Mouse (Mus musculus) heart, embryonic 10.5 days (tissue): Measurements from ENCODE around the gene Ddr2. TPM values are rescaled to one million over a fixed set of nuclear protein-coding genes. Genes with fewer than 3 reads are reported as not detected.
"Not testable (repeated sequence)": the region's sequence is repeated elsewhere in the genome, so short reads cannot be mapped to it uniquely, and the experiment has no call there.

Source experiments
- DNase-seq: peaks from one replicate; pipeline ENCODE4 v3.0.0-alpha.2; 2017; ENCODE audit warnings: low spot score
- H3K27ac ChIP-seq: fragments of 300-500 bp; sonication (generic); 2 replicates; pipeline ENCODE4 v1.5.1; 2016; ENCODE audit warnings: mild to moderate bottlenecking
- H3K27me3 ChIP-seq: fragments of 300-500 bp; sonication (generic); 2 replicates; pipeline ENCODE4 v1.6.1; 2016; ENCODE audit warnings: mild to moderate bottlenecking; ENCODE audit not compliant: poor library complexity, insufficient read depth, severe bottlenecking
- H3K36me3 ChIP-seq: fragments of 300-500 bp; sonication (generic); 2 replicates; pipeline ENCODE4 v1.6.1; 2016; ENCODE audit warnings: mild to moderate bottlenecking, moderate library complexity
- H3K4me1 ChIP-seq: fragments of 300-500 bp; sonication (generic); 2 replicates; pipeline ENCODE4 v1.6.1; 2016; ENCODE audit warnings: mild to moderate bottlenecking
- H3K4me3 ChIP-seq: fragments of 300-500 bp; sonication (generic); 2 replicates; pipeline ENCODE4 v1.5.1; 2016; ENCODE audit warnings: mild to moderate bottlenecking, moderate library complexity
- H3K9me3 ChIP-seq: fragments of 300-500 bp; sonication (generic); 2 replicates; pipeline ENCODE4 v1.6.1; 2016; ENCODE audit warnings: mild to moderate bottlenecking, moderate library complexity
- WGBS: fragments of 180-500 bp; shearing (Covaris S2); methylation state at CpG from one replicate; pipeline ENCODE4 v1.1.7; 2016; 5-methylcytosine and 5-hydroxymethylcytosine counted together
- polyA plus RNA-seq: library from polyadenylated mRNA; unstranded; fragments of >200 nt; fragmentation: Nextera tagmentation; extraction: Ambion mirVana; gene quantifications from 2 replicates; pipeline ENCODE4 v1.2.1, GENCODE M21; 2016

The Ddr2 gene
- polyA plus RNA-seq, 1 experiment from 2014 or later = 21.0 TPM

DNA sequence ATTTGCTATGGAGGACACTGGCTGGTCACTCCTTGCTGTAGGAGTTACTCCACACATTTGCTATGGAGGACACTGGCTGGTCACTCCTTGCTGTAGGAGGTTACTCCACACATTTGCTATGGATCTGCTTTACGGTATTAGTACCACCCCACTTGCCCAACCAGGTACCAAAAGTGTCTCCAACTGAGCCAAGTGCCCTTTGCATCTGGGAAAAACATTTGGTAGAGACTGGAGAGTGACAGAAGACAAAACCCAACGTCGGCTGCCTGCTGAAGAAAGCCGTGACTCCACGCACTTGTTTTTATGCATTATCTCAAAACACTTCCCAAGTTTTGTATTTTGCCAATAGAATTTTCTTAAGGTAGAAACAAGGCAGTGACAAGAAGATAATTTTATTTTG lies 31.1 kb upstream of the Ddr2 start:
- H3K4me3 ChIP-seq = no peak overlapping the region
- no peaks in the 10 kb centered on the region for H3K27me3 ChIP-seq
- H3K36me3 ChIP-seq = peaks cover 32% of the 10 kb centered on the region
- no peaks in the 10 kb centered on the region for H3K9me3 ChIP-seq
- no peak overlapping the region for H3K27ac ChIP-seq
- no peak for DNase-seq
- 0 out of 2 replicates have a peak, but pooled peaks cover 1% of the 10 kb centered on the region for H3K4me1 ChIP-seq
- 91% methylated on average over 5 of the region's 5 CpGs for WGBS

DNA sequence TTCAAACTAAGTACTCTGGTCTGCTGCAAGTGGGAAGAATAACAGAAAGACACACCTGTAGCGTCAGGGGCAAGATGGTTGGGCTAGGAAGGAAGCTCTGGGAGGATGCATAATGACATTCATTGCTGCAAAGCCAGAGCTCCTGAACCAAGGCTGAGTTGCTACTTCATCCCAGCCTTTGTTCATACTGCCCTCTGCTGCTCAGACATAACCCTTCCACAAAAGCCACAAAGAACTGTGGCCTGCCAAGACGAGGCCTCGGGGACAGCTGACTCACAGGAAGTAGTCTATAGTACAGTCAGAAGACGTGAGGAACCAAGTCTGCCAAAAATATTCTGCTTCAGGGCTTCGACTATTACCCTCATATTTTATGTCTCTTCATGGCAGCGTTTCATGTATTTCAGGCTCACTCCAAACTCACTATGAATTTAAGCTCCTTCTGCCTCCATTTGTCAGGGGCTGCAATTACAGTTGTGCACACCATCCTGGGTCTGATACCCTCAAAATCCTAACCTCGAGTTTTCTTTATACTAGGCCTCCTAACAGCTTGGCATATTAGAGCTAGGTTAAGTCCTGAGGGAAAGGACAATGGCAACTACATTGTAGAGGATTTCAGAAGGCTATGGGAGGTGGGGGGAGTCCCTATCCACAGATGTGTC lies 25.9 kb upstream of the Ddr2 start:
- Histone ChIP-seq H3K36me3 (peaks cover 6% of the 10 kb centered on the region; the same call in 1 of the 2 replicates), H3K4me1 (0 out of 2 replicates have a peak, but pooled peaks cover 3% of the 10 kb centered on the region), H3K4me3 (no peak overlapping the region), H3K27ac (peak overlapping the region; percentile 22; the same call in 1 of the 2 replicates), H3K27me3 (no peaks in the 10 kb centered on the region), H3K9me3 (no peaks in the 10 kb centered on the region)
- DNase-seq = peak; percentile 88
- 19% methylated on average over 7 of the region's 7 CpGs for WGBS

DNA sequence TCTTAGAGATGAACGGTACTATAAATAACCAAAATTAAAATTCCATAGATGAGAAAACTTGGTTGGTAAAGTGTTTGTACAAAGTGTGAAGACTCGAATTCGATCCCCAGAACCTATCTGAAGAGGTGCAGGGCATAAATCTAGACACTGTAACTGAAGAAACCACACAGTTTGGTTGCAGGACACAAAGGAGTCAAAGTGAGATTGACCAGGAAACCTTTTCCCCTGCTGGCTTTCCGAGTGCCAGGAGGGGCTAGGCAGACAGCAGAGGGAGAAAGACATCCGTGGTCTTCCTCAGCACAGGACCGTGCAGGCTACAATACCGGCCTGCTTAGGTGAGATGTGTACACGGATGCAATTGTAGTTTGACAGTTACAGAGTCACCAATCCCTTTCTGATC lies 23.7 kb upstream of the Ddr2 start:
- Histone ChIP-seq H3K27me3 (no peaks in the 10 kb centered on the region), H3K4me3 (no peak overlapping the region), H3K27ac (no peak overlapping the region), H3K4me1 (0 out of 2 replicates have a peak, but pooled peaks cover 3% of the 10 kb centered on the region), H3K9me3 (no peaks in the 10 kb centered on the region), H3K36me3 (no peaks in the 10 kb centered on the region)
- DNase-seq = no peak
- 79% methylated on average over 8 of the region's 8 CpGs for WGBS

DNA sequence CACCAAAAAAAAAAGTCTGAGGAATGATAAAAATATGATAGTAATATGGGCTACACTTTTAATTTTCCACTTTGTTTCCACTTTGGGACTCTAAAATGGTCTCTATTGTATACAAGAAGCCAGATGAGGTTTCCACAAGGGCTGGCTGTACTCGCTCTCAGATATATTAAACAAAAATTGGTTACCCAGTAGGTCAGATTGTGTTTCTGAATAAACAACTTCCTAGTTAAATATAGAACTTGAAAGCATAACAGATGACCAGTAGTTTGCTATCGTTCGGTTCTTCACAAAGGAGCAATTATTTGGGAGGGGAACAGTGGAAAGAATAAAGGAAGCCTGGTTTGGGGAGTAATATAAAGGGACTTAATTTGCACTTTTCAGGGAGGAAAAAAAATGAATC lies 20.4 kb upstream of the Ddr2 start:
- H3K4me1 ChIP-seq = no peaks in the 10 kb centered on the region
- no peaks in the 10 kb centered on the region for H3K9me3 ChIP-seq
- DNase-seq = no peak
- H3K27me3 ChIP-seq = no peaks in the 10 kb centered on the region
- no peaks in the 10 kb centered on the region for H3K36me3 ChIP-seq
- no peak overlapping the region for H3K27ac ChIP-seq
- no peak overlapping the region for H3K4me3 ChIP-seq
- WGBS = 86% methylated on average over 3 of the region's 3 CpGs

DNA sequence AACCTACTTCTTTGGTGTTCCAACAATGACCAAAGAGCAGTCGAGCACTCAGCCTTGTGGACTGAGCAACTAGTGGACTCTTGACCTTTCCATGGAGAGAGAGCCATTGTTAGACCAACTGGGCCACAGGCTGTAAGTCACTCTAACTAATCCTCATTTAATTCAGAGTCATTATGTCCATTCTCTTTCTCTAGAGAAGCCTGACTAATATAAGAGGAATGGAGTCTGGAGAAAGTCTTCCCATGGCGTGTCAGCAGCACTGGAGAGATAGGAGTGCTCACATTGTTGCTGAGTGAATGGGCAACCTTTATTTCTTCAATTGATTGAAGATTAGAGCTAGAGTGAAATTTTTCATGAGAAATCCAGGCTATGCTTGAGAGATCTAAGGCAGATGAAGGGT lies 14.1 kb upstream of the Ddr2 start:
- DNase-seq = no peak
- H3K27me3 ChIP-seq = no peaks in the 10 kb centered on the region
- WGBS = 77% methylated on average over 2 of the region's 2 CpGs
- no peaks in the 10 kb centered on the region for H3K4me1 ChIP-seq
- H3K4me3 ChIP-seq = no peak overlapping the region
- no peak overlapping the region for H3K27ac ChIP-seq
- H3K36me3 ChIP-seq = no peaks in the 10 kb centered on the region
- no peaks in the 10 kb centered on the region for H3K9me3 ChIP-seq

DNA sequence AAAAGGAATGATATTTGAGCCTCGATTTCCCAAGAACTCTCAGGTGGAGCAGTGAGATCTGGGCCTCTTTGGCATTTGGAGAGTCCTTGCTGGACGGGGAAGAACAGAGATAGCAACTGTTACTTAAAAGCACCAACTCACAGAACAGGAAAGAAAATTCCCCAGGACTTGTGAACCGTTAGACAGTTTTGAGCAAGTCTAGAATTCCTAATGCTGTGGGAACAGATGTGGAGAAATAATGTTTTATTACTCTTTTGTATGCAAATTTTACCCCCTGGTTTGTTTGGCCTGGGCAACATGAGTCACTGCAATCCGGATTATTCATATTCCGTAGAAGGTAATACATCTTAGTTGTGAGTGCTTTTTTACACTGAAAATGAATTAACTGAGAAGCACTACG lies 3.1 kb upstream of the Ddr2 start:
- WGBS = 73% methylated on average over 6 of the region's 6 CpGs
- H3K36me3 ChIP-seq = no peaks in the 10 kb centered on the region
- DNase-seq = no peak

DNA sequence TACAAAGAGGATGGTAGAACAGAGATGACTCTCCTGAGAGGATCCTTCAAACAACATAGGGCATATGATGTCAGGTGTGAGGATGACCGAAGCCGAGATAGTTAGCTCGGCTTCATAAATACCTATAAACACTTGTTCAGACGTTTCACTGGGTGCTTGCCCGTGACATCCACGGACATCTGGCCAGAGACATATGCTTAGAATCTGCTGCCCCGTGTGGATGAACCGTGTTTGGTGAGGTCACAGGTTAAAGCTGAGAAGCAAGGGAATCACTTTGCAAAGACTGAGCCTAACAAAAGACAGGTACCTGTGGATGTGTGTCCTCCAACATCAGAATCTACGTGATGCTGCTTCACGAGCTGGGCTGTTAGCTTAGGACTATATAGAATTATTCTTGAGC lies 1.7 kb upstream of the Ddr2 start:
- no peak overlapping the region for H3K27ac ChIP-seq
- H3K9me3 ChIP-seq = no peaks in the 10 kb centered on the region
- 0 out of 2 replicates have a peak, but pooled peaks cover 8% of the 10 kb centered on the region for H3K4me1 ChIP-seq
- 92% methylated on average over 10 of the region's 10 CpGs for WGBS
- DNase-seq = no peak
- H3K27me3 ChIP-seq = no peaks in the 10 kb centered on the region
- no peaks in the 10 kb centered on the region for H3K36me3 ChIP-seq
- no peak overlapping the region for H3K4me3 ChIP-seq

More for the DNA sequence above, 3.1 kb upstream of the Ddr2 start:
- H3K27me3 ChIP-seq = no peaks in the 10 kb centered on the region
- no peak overlapping the region for H3K4me3 ChIP-seq
- H3K4me1 ChIP-seq = 0 out of 2 replicates have a peak, but pooled peaks cover 5% of the 10 kb centered on the region
- no peak overlapping the region for H3K27ac ChIP-seq
- no peaks in the 10 kb centered on the region for H3K9me3 ChIP-seq

DNA sequence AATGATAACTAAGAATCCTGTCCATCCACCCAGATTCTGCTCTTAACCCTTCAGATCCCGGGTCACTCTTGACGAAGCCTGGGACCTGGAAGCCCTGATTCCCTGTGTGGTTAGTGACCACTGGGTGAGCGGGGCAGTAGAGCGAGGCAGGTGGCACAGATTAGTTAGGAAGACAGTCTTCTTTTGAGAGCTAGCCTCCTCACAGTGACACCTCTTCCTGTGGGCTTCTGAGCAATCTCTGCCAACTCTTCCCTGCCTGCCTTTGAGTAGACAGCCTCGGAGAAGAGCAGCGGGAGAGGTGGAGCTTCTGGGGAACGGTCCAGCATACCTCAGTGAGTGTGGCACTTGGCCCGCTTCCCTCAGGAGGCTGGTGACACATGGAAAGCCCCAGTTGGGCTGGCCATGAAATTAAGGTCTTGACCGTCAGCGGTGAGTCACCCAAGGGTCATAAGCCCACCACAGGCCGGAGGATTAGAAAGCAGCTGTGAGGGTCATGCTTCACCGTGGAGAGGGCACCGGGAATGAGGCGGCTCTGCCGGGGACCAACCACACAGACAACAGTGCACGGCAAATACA lies 1.2 kb upstream of the Ddr2 start:
- no peak for DNase-seq
- Histone ChIP-seq H3K27me3 (no peaks in the 10 kb centered on the region), H3K4me1 (0 out of 2 replicates have a peak, but pooled peaks cover 8% of the 10 kb centered on the region), H3K27ac (0 out of 2 replicates have a peak overlapping the region, but pooled peaks have one; percentile 36), H3K36me3 (no peaks in the 10 kb centered on the region), H3K4me3 (no peak overlapping the region), H3K9me3 (no peaks in the 10 kb centered on the region)
- WGBS = 84% methylated on average over 16 of the region's 16 CpGs

DNA sequence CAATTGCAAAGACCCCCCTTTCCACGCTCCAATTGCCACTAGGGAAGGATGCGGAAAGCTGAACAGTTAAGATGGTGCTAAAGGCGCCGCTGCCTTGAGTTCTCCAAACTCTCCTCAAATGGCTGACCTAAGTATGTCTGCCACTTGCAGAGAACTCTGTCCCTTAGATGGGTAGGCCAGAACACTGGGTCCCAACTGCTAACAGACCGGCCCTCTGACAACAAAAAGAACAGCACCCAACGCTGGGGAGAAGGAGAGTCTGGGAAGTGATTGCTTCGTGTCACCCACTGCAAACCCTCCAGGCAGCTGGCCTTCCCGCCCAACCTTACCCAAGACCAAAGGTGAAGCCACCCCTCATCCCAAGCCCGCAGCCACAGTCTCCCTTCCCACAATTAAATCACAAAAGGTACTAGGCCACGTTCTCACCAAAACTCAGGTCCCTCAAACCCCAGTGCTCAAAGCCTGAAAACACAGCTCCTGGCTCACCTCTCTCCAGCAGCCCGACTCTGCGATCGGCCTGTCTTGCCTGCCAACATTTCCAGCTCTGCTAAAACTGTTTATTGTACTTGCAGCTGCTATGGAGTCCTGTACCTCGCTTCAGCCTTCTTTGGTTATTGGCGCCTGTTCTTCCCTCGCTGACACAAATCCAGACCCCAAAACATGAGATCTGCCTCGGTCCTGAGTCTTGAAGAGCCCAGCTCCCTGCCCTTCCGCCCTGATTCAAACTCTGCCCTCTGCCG lies 616 bp downstream of the Ddr2 start:
- peak overlapping the region; percentile 41 for H3K4me3 ChIP-seq
- no peaks in the 10 kb centered on the region for H3K9me3 ChIP-seq
- no peaks in the 10 kb centered on the region for H3K27me3 ChIP-seq
- 83% methylated on average over 19 of the region's 19 CpGs for WGBS
- peak overlapping the region; percentile 59 for H3K27ac ChIP-seq
- no peaks in the 10 kb centered on the region for H3K36me3 ChIP-seq
- DNase-seq = no peak
- 0 out of 2 replicates have a peak, but pooled peaks cover 8% of the 10 kb centered on the region for H3K4me1 ChIP-seq

DNA sequence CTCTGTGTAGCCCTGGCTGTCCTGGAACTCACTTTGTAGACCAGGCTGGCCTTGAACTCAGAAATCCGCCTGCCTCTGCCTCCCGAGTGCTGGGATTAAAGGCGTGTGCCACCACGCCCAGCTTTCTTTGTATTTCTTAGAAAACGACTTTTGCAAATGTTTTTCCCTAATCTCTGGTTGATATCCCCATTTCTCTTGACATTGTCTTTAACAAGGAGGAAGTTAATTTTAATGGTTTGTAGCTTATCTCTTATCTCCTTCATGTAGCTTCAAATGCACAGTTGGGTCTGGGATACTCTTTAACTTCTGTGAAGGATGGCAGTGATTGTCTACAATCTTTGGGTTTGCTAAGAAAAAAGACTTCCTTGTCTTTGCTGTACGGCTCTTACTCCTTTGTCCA lies 7.7 kb downstream of the Ddr2 start:
- WGBS = 87% methylated on average over 6 of the region's 6 CpGs
- H3K36me3 ChIP-seq, H3K9me3 ChIP-seq, H3K4me1 ChIP-seq, DNase-seq, H3K4me3 ChIP-seq, H3K27ac ChIP-seq, H3K27me3 ChIP-seq: not testable (repeated sequence)

DNA sequence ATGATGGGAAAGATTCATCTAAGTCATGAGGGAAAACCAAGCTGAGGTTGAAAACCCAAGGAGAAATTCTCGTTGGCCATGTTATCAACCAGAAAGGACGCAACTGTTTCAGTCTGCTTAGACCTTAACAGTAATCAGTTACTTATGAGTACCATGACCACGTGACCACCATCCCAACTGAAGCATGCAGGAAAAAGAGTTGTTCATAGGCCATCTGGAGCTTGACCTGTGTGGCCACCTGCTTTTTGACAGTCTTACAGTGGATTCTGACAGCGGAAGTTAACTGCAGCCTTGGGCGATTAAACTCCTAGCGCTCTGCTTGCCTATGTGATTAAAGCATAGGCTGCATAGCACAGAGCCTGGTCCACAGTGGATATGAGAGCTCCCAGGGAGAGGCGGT lies 23.9 kb downstream of the Ddr2 start:
- 88% methylated on average over 7 of the region's 7 CpGs for WGBS
- H3K4me1 ChIP-seq = no peaks in the 10 kb centered on the region
- H3K27ac ChIP-seq = no peak overlapping the region
- no peak overlapping the region for H3K4me3 ChIP-seq
- H3K9me3 ChIP-seq = no peaks in the 10 kb centered on the region
- H3K27me3 ChIP-seq = no peaks in the 10 kb centered on the region
- DNase-seq = no peak
- H3K36me3 ChIP-seq = no peaks in the 10 kb centered on the region

DNA sequence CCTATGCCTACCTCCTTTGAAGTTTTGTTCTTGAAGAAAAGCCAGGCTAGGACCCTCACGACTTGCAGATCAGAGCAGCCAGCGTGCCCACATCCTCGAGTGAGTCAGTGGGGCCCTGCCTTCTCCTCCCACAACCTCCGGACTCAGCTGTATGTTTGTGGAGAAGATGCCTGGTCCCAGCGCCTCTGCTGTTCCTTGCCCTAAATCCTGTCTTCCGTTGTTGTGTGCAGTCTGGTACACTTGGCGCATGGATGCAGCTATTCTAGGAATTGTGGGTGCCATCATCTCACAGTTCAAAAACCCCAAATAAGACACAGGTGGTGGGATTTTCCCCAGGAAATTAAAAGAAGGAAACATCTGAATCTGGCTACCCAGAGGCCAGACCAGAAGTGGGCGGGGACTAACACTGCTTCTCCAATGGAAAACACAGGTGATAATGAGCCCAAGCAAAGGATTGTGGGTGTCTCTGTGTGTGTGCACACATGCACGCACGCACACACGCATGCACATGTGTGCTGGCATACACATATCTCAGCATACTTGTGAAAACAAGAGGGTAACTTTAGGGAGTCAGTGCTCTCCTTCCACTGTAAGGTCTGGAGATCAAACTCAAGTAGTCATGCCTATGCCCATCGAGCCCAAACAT lies 26.3 kb downstream of the Ddr2 start:
- H3K27me3 ChIP-seq = no peaks in the 10 kb centered on the region
- H3K4me3 ChIP-seq = no peak overlapping the region
- H3K9me3 ChIP-seq = no peaks in the 10 kb centered on the region
- 88% methylated on average over 12 of the region's 12 CpGs for WGBS
- H3K27ac ChIP-seq = no peak overlapping the region
- DNase-seq = no peak
- no peaks in the 10 kb centered on the region for H3K36me3 ChIP-seq
- H3K4me1 ChIP-seq = no peaks in the 10 kb centered on the region

DNA sequence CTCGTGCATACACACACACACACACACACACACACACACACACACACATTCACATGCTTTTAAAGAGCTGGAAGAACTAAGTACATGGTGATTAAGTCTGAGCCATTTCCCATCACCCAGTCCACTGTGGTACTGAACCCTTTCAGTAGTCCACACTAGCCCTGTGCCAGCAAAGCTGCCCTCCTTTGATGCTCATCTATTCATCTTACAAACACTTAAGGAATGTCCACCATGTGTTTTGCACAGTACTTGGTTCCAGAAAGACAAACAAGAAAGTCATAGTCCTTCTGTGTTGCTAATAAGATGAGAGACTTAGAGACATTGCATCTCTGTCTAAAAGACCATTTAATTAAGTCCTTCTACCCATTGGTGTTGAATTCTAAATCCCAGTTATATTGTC lies 29.7 kb downstream of the Ddr2 start:
- Histone ChIP-seq H3K27me3 (no peaks in the 10 kb centered on the region), H3K27ac (no peak overlapping the region), H3K36me3 (no peaks in the 10 kb centered on the region), H3K4me3 (no peak overlapping the region), H3K4me1 (no peaks in the 10 kb centered on the region), H3K9me3 (no peaks in the 10 kb centered on the region)
- DNase-seq = no peak
- 70% methylated on average over 1 of the region's 1 CpGs for WGBS
